Mouse (Mus musculus): Measurements from ENCODE around the gene Dgkh. TPM values are rescaled to one million over a fixed set of nuclear protein-coding genes. Genes with fewer than 3 reads are reported as not detected.
A peak's percentile ranks its signal among the peaks of the same experiment; 100 is the strongest.

The Dgkh gene
- total RNA-seq, 2 experiments from 2014 or later: 0.23 TPM; not detected in 1

DNA sequence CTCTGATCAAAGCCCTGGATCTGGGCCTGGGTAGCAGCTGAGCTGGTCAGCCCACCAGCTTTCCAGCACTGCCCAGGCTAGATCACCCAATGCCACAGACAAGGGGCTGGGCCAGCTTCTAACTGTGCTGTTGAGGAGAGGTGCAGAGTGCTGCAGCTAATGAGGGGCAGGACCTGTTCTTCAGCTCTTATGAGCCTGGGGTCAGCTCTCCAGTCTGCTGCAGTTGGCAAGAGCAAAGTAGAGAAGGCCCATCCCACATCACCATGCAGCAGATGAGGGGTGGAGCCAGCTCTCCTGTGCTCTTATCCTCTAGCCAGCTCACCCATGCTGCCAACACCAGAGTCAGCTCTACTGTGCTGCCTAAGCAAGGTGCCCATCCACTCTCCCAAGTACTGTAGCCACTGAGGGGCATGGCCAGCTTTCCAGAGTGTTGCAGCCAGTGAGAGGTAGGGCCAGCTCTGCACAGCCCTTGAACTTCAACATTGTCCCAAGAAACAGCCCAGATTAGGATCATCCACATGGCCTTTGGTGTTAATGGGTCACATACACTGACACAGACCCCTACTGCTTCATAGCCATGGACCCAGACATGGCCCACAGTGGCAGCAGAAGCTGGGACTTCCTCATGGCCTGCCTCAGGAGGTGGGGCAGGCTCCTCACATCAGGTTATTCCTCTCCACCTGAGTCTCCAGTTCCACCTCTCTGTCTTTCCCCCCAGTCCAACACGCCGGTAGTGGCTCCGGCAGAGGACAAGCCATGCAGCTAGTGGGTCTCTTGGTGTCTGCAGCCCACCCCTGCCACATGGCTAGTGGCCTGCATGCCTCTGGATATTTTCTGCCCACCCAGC lies 206.7 kb downstream of the Dgkh start:
- peak; percentile 99 for ATAC-seq (replicated peaks; ENCODE audit: low FRiP score, low TSS enrichment, poor library complexity, severe bottlenecking)

DNA sequence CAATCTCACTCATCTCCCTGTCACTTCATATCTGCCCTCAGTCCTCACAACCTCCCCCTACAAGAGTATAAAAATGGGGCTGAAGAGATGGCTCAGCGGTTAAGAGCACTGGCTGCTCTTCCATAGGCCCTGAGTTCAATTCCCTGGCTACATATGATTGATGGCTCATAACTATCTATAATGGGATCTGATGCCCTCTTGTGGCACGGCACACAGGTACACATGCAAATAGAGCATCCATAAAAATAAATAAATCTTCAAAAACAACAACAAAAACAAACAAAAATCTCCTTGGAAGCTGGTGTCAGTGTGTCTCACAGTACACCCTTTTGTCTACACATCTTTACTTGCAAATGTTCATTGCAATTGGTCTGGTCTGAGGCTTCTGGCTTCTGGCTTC lies 207.5 kb downstream of the Dgkh start:
- no peak for ATAC-seq (replicated peaks; ENCODE audit: low FRiP score, low TSS enrichment, poor library complexity, severe bottlenecking)

DNA sequence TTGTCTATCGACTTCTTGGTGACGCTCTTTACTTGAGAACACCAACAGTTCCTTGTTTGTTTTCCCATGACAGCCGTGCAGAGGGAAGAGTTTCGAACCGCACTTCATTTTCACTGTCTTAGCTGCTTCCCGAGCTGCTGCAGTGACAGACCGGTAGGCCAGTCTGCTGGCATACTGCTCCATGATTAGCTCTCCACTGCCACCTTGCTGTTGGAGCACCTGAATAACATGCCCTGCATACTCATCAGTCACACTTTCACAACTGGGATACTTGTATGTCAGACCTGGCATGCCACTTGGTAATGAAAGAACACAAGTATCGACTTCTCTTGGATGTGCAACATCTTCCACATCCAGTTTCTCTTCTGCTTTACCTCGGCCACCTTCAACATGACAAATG lies 221.9 kb downstream of the Dgkh start:
- ATAC-seq (replicated peaks; ENCODE audit: low FRiP score, low TSS enrichment, poor library complexity, severe bottlenecking): peak; percentile 87

DNA sequence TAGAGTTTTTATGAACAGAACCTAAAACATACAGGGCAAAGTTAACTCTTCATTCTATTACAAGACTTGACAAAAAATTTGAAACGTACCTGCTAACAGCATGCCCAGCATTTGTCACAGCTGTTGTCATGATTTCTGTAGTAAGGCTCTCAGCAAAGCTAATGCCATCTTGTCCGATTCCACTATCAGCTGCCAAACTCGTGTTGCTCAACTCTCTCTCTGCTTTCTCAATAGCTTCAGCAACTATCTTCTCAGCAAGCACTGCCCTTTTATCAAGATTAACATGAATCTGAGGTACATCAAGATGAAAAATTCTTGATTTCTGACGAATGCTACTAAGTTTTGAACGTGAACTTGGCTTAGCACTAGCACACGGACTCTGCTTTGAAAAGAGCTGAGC lies 222.8 kb downstream of the Dgkh start:
- no peak for ATAC-seq (replicated peaks; ENCODE audit: low FRiP score, low TSS enrichment, poor library complexity, severe bottlenecking)

Other genes starting within 250 kb of the Dgkh start
- gene Akap11, start 196.0 kb downstream of the Dgkh start, total RNA-seq (2014; fragmentation: Nextera tagmentation): 26.5 and 29.7 TPM in 2 replicates
- 40.8 and 65.8 TPM in 2 replicates for gene Akap11, start 196.0 kb downstream of the Dgkh start, total RNA-seq (2017)
- 9.3 and 12.2 TPM in 2 replicates for gene Vwa8, start 116.3 kb upstream of the Dgkh start, total RNA-seq (2014; fragmentation: Nextera tagmentation)
- gene Vwa8, start 116.3 kb upstream of the Dgkh start, total RNA-seq (2017): 11.8 and 19.9 TPM in 2 replicates